Mouse (Mus musculus) cerebellum, postnatal 10 days (tissue): ENCODE measurements at regions not wholly inside any gene's neighbourhood (a gene's known extent, or its start where the extent isn't known, plus 50 kb on each side); places are given as distances from the start of the nearest gene placed in this dataset.
"Not testable (repeated sequence)": the region's sequence is repeated elsewhere in the genome, so short reads cannot be mapped to it uniquely, and the experiment has no call there.

Experiments
- DNase-seq, 2 experiments: peaks; one replicate each; pipeline ENCODE4 v3.0.0; 2021; ENCODE audit warnings: mixed read lengths in 2 of 2

DNA sequence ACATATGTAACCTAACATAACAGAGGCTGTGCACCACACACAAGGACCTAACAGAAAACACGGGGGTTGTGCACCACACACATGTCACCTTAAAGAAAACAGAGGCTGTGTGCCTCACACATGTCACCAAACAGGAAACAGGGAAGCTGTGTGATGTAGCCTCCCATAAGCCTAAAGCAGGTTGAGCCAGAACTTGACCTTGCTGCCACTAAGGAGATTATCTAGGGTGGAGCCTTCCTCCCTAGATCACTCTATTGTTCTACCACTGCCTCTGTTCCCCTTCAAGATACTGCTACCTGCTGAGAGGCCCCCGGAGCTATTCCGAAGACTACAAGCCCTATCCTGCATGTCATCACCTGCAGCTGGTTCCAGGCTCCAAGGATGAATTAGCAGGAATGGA is 100.1 kb upstream of the Thrb start:
- DNase-seq: not testable (repeated sequence)

DNA sequence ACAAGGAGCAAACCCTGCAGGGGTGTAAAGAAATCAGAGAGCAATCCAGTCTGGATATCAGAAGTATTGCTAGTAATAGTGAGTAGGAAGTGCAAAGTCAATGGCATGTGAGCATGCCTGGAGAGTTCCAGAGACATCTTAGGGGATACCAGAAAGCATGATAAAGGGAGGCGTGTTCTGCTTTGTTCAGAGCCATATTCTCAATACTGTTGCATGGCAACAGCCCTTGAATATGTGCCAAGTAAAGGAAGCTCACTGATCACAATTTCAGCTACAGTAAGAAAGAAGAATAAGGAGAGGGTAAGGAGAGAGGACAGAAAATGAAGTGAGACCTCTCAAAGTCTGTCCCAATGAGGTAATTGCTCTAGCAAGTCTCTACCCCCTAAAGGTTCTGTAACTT is 92.1 kb upstream of the Thrb start:
- peak in 1 of 2 experiments; percentile 5 for DNase-seq

- peak; percentile 18 to 29 for DNase-seq
Observed at GRCm38 (mm10) chr14:17569087-17569636, 90.9 kb upstream of the Thrb start.

- DNase-seq: peak; percentile 3 to 5
Observed at GRCm38 (mm10) chr14:17578776-17579175, 81.3 kb upstream of the Thrb start.

DNA sequence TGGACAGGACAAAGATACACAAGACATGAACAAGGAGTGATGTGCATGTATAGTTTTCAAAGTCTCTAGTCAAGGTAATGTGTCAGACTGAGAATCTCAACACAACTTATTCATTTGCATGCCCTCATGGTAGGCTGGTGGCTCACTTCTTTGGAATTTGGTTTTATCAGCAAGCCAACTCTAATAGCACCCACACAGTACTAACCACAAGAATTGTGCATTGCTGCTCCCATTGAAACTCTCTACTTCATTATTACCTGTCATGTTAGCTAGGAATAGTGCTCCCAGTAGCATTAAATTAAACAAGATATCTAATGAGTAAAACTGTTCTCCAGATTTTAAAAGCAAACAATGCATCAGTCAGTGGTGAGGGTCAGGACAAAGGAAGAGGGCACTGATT is 70.5 kb upstream of the Thrb start:
- DNase-seq: no peak

DNA sequence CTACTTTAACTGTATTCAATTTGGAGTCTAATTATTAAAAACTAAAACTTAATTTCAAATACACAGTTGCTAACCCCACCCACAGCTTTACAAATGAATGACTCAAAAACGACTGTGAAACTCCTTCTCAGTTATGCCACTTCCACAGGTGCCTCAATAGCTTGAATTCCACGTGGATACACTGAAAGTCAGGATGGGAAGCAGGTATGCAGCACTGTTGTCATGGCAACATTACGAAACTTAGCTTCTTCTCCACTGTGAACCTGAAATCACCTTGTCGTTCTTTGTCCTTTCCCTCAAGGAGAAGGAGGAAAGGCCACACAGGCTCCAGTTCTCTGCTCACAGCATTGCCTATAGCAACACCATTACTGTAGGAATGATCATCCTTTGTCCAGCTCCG is 60.5 kb upstream of the Thrb start:
- DNase-seq: no peak

DNA sequence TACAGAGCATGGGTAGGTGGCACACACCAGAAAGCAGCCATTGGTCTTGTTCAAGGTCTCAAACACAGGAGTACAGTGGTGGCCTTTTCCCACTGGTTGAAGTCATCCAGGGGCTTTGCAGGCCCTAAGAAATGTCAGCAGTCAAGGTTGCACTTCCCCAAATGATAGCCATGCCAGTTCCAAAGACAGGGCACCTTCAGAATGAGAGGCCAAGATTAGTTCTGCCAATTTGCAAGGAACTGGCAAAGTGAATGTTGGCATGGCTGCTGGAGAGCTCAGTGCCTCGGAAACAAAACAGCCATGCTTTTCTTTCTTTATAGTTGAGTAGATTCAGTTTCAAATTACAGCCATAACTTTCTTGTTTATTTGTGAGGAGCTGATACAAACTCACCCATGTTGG is 57.7 kb upstream of the Thrb start:
- DNase-seq: peak in 1 of 2 experiments; percentile 21

- peak; percentile 22 to 40 for DNase-seq
Observed at GRCm38 (mm10) chr14:17606018-17606417, 54.0 kb upstream of the Thrb start.

DNA sequence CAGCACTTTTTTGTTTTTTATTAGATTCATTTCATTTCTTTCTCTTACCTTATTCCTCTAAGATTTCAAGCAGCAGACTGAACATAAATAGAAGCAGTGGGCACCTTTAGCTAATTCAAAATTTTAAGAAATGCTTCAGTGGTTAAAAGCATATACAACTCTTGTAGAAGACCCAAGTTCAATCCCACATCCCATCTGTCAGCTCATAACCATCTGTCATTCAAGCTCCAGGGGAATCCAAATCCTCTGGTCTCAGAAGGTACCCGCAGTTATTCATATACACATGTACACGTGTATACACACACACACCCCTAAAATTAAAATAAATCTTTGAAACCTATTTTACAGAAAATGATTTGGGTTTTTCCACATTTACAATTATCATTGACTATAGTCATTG is 52.9 kb upstream of the Thrb start:
- DNase-seq: peak; percentile 16 to 35
